Mouse (Mus musculus): ENCODE results near the gene Ptgir. TPM values are rescaled to one million over a fixed set of nuclear protein-coding genes. Genes with fewer than 3 reads are reported as not detected.

Ptgir gene
- polyA plus RNA-seq, 1 experiment: 0.20 TPM

- DNase-seq (ENCODE audit: extremely low spot score in 1 of 2, low spot score in 1 of 2): no peak
Observed at GRCm38 (mm10) chr7:16890944-16891343, 15.3 kb upstream of the Ptgir start.

- DNase-seq (ENCODE audit: extremely low spot score in 1 of 2, low spot score in 1 of 2): peak; percentile 59 to 91
Observed at GRCm38 (mm10) chr7:16891641-16892351, 14.5 kb upstream of the Ptgir start, which contains the start of gene Gng8. Gene Gng8, plus strand, starts transcription at chr7:16891786.

GRCm38 (mm10) chr7:16892352-16892730 is 13.9 kb upstream of the Ptgir start:
- DNase-seq (ENCODE audit: extremely low spot score in 1 of 2, low spot score in 1 of 2): no peak

GRCm38 (mm10) chr7:16893612-16894011 is 12.7 kb upstream of the Ptgir start:
- no peak for DNase-seq (ENCODE audit: extremely low spot score in 1 of 2, low spot score in 1 of 2)

- DNase-seq (ENCODE audit: extremely low spot score in 1 of 2, low spot score in 1 of 2): no peak
Observed at GRCm38 (mm10) chr7:16894279-16894678, 12.0 kb upstream of the Ptgir start.

- DNase-seq (ENCODE audit: extremely low spot score in 1 of 2, low spot score in 1 of 2): peak in 1 of 2 experiments; percentile 85
Observed at GRCm38 (mm10) chr7:16895000-16895399, 11.3 kb upstream of the Ptgir start.

- DNase-seq (ENCODE audit: extremely low spot score in 1 of 2, low spot score in 1 of 2): no peak
Observed at GRCm38 (mm10) chr7:16895511-16895910, 10.8 kb upstream of the Ptgir start.

GRCm38 (mm10) chr7:16900526-16900925 is 5.8 kb upstream of the Ptgir start:
- no peak for DNase-seq (ENCODE audit: extremely low spot score in 1 of 2, low spot score in 1 of 2)

GRCm38 (mm10) chr7:16903439-16903955 is 2.8 kb upstream of the Ptgir start:
- DNase-seq (ENCODE audit: extremely low spot score in 1 of 2, low spot score in 1 of 2): no peak

- DNase-seq (ENCODE audit: extremely low spot score in 1 of 2, low spot score in 1 of 2): no peak
Observed at GRCm38 (mm10) chr7:16904120-16904675, 2.1 kb upstream of the Ptgir start.

GRCm38 (mm10) chr7:16905491-16906021 is 734 bp upstream of the Ptgir start:
- DNase-seq (ENCODE audit: extremely low spot score in 1 of 2, low spot score in 1 of 2): no peak

GRCm38 (mm10) chr7:16906889-16907559 is 734 bp downstream of the Ptgir start:
- no peak for DNase-seq (ENCODE audit: extremely low spot score in 1 of 2, low spot score in 1 of 2)

GRCm38 (mm10) chr7:16907842-16908241 is 1.6 kb downstream of the Ptgir start:
- DNase-seq (ENCODE audit: extremely low spot score in 1 of 2, low spot score in 1 of 2): no peak

- no peak for DNase-seq (ENCODE audit: extremely low spot score in 1 of 2, low spot score in 1 of 2)
Observed at GRCm38 (mm10) chr7:16908367-16908766, 2.1 kb downstream of the Ptgir start.

GRCm38 (mm10) chr7:16908859-16909258 is 2.6 kb downstream of the Ptgir start:
- DNase-seq (ENCODE audit: extremely low spot score in 1 of 2, low spot score in 1 of 2): no peak

- no peak for DNase-seq (ENCODE audit: extremely low spot score in 1 of 2, low spot score in 1 of 2)
Observed at GRCm38 (mm10) chr7:16909909-16910308, 3.6 kb downstream of the Ptgir start.

- no peak for DNase-seq (ENCODE audit: extremely low spot score in 1 of 2, low spot score in 1 of 2)
Observed at GRCm38 (mm10) chr7:16911904-16912303, 5.6 kb downstream of the Ptgir start.

- no peak for DNase-seq (ENCODE audit: extremely low spot score in 1 of 2, low spot score in 1 of 2)
Observed at GRCm38 (mm10) chr7:16912360-16912759, 6.1 kb downstream of the Ptgir start.

- DNase-seq (ENCODE audit: extremely low spot score in 1 of 2, low spot score in 1 of 2): peak in 1 of 2 experiments; percentile 85
Observed at GRCm38 (mm10) chr7:16913806-16914452, 7.6 kb downstream of the Ptgir start.

GRCm38 (mm10) chr7:16914453-16915343 is 8.4 kb downstream of the Ptgir start:
- DNase-seq (ENCODE audit: extremely low spot score in 1 of 2, low spot score in 1 of 2): no peak
